Mouse (Mus musculus) cortical plate, adult 2 months (tissue): ENCODE measurements around the gene Lsm11. TPM values are rescaled to one million over a fixed set of nuclear protein-coding genes. Genes with fewer than 3 reads are reported as not detected.
A peak's percentile ranks its signal among the peaks of the same experiment; 100 is the strongest.

ENCODE experiments used
- H3K27ac ChIP-seq: fragments of 200-500 bp; 2 replicates; pipeline ENCODE4 v1.5.1; 2012; ENCODE audit warnings: low read length, control low read depth, inconsistent platforms; ENCODE audit not compliant: insufficient read depth
- H3K4me1 ChIP-seq: fragments of 200-500 bp; 2 replicates; pipeline ENCODE4 v1.6.1; 2011; ENCODE audit warnings: low read length; ENCODE audit not compliant: control insufficient read depth, insufficient read depth
- H3K4me3 ChIP-seq: fragments of 200-500 bp; 2 replicates; pipeline ENCODE4 v1.5.1; 2011; ENCODE audit warnings: mild to moderate bottlenecking, low read length, control low read depth; ENCODE audit not compliant: insufficient read depth
- CTCF ChIP-seq: fragments of 200-500 bp; IDR thresholded peaks from 2 replicates; pipeline ENCODE4 v1.5.1; 2011; ENCODE audit warnings: mild to moderate bottlenecking, control low read depth, low read length; ENCODE audit not compliant: insufficient read depth; ENCODE audit errors: extremely low read depth
- POLR2A ChIP-seq: fragments of 200-500 bp; IDR thresholded peaks from 2 replicates; pipeline ENCODE4 v1.6.1; 2011; ENCODE audit warnings: mild to moderate bottlenecking, low read length, control low read depth; ENCODE audit not compliant: insufficient read depth; ENCODE audit errors: extremely low read depth
- polyA plus RNA-seq: library from polyadenylated mRNA; depleted of rRNA; stranded (reverse); fragments of >200 nt; gene quantifications from 2 replicates; pipeline ENCODE4 v1.2.3, GENCODE M21; 2012

The Lsm11 gene
- polyA plus RNA-seq, 1 experiment: 11.7 TPM

- TF ChIP-seq CTCF (no peak), POLR2A (no peak)
- Histone ChIP-seq H3K27ac (no peak overlapping the region), H3K4me1 (no peaks in the 10 kb centered on the region), H3K4me3 (no peak overlapping the region)
Measured at GRCm38 (mm10) chr11:45937478-45937877, 7.3 kb downstream of the Lsm11 start.

- H3K4me1 ChIP-seq: no peaks in the 10 kb centered on the region
- TF ChIP-seq CTCF: no peak
- no peak for TF ChIP-seq POLR2A
- H3K4me3 ChIP-seq: no peak overlapping the region
- no peak overlapping the region for H3K27ac ChIP-seq
Measured at GRCm38 (mm10) chr11:45932771-45933170, 12.0 kb downstream of the Lsm11 start.

GRCm38 (mm10) chr11:45929541-45929940 is 15.2 kb downstream of the Lsm11 start:
- Histone ChIP-seq H3K27ac (no peak overlapping the region), H3K4me3 (no peak overlapping the region)
- TF ChIP-seq POLR2A: no peak
- no peak for TF ChIP-seq CTCF

GRCm38 (mm10) chr11:45927456-45927855 is 17.3 kb downstream of the Lsm11 start:
- TF ChIP-seq CTCF (no peak), POLR2A (no peak)
- Histone ChIP-seq H3K27ac (no peak overlapping the region), H3K4me3 (no peak overlapping the region), H3K4me1 (no peaks in the 10 kb centered on the region)

More at GRCm38 (mm10) chr11:45929541-45929940, 15.2 kb downstream of the Lsm11 start:
- H3K4me1 ChIP-seq: no peaks in the 10 kb centered on the region

GRCm38 (mm10) chr11:45926640-45927082 is 18.1 kb downstream of the Lsm11 start:
- peak overlapping the region; percentile 26 for H3K4me3 ChIP-seq
- no peaks in the 10 kb centered on the region for H3K4me1 ChIP-seq
- no peak for TF ChIP-seq POLR2A
- TF ChIP-seq CTCF: peak; percentile 81
- H3K27ac ChIP-seq: no peak overlapping the region

GRCm38 (mm10) chr11:45925436-45925835 is 19.3 kb downstream of the Lsm11 start:
- H3K27ac ChIP-seq: no peak overlapping the region
- no peak for TF ChIP-seq CTCF
- TF ChIP-seq POLR2A: no peak
- H3K4me3 ChIP-seq: no peak overlapping the region
- no peaks in the 10 kb centered on the region for H3K4me1 ChIP-seq

DNA sequence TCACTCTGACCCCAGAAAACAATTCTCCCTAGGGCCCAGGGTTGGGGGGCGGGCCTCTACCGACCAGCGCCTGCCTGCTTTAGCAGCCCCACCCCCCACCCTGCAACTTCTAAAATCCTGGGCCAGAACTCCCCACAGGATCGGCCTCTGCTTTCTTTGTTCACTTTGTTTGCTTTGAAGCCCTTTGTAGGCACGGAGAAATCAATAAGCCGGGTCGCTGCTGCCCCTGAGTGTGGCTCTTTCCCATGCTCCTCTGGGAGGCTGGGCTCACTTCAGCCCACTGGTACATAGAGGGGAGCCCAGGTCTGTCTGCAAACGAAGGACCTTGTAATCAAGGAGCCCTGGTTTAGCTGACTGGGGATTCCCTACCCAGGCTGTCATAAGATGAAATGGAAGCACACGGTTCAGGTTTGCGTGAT is 23.2 kb downstream of the Lsm11 start:
- Histone ChIP-seq H3K27ac (no peak overlapping the region), H3K4me1 (no peaks in the 10 kb centered on the region), H3K4me3 (no peak overlapping the region)
- TF ChIP-seq POLR2A: no peak
- TF ChIP-seq CTCF: no peak

GRCm38 (mm10) chr11:45921026-45921425 is 23.7 kb downstream of the Lsm11 start:
- TF ChIP-seq CTCF: no peak
- TF ChIP-seq POLR2A: no peak
- H3K27ac ChIP-seq: no peak overlapping the region

DNA sequence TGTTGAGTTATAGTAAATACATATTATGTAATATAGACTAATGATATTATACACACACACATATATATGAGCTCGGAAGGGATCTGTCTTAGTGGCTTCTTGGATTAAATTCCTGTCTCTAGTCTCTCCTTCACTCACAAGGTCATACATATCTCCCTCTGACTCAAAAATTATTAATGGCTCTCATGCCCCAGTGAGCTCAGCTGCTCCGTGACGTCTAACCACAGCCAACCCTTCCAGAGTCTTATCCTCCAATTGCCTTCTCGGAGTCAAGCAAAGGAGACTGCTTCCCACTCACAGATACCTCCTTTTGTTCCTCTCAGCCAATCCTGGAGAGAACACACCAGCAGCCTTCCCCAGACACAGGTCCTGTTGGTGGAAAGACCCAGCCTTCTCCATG is 25.9 kb downstream of the Lsm11 start:
- no peaks in the 10 kb centered on the region for H3K4me1 ChIP-seq
- H3K4me3 ChIP-seq: no peak overlapping the region
- H3K27ac ChIP-seq: no peak overlapping the region
- TF ChIP-seq CTCF: no peak
- TF ChIP-seq POLR2A: no peak

More at GRCm38 (mm10) chr11:45921026-45921425, 23.7 kb downstream of the Lsm11 start:
- Histone ChIP-seq H3K4me1 (no peaks in the 10 kb centered on the region), H3K4me3 (no peak overlapping the region)

DNA sequence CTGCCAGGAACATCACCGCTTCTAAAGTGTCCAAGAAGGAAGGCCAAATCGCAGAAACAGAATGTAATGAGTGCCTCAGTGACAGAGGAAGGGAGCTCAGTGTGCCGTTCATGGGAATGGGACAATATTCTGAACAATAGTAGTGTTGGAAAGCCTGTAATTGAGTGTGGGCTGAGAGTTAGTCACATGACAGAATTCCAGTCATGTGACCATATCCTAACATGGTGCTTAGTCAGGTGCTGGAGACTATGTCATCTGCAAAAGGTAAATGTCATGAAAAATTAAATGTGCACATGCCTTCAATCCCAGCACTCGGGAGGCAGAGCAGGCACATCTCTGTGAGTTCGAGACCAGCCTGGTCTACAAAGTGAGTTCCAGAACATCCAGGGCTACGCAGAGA is 26.7 kb downstream of the Lsm11 start:
- TF ChIP-seq POLR2A (no peak), CTCF (no peak)
- H3K4me1 ChIP-seq: no peaks in the 10 kb centered on the region
- no peak overlapping the region for H3K27ac ChIP-seq
- no peak overlapping the region for H3K4me3 ChIP-seq
